Mouse (Mus musculus): ENCODE measurements around the gene Olfr1306.

Gene Olfr1306

GRCm38 (mm10) chr2:111916171-111916570, at the start of gene Olfr1306:
Olfr1306 (minus strand) TSS chr2:111916271.
- DNase-seq (ENCODE audit: low read depth) = no peak

GRCm38 (mm10) chr2:111964844-111965243, 48.8 kb upstream of the Olfr1306 start, which contains the start of gene Olfr1308:
Olfr1308 (minus strand) TSS chr2:111964944.
- no peak for DNase-seq (ENCODE audit: low read depth)

GRCm38 (mm10) chr2:111949340-111949739, 33.3 kb upstream of the Olfr1306 start, which contains the start of gene Olfr1307:
Olfr1307 (minus strand) TSS chr2:111949440.
- DNase-seq (ENCODE audit: low read depth) = no peak

- DNase-seq (ENCODE audit: low read depth) = no peak
These were observed 39.0 kb downstream of the Olfr1306 start, which contains the start of gene Olfr1305 for GRCm38 (mm10) chr2:111877049-111877448. Olfr1305 (minus strand) TSS chr2:111877149.
